Mouse (Mus musculus) liver, embryonic 13.5 days (tissue): ENCODE data around the gene Tbc1d22a. TPM values are rescaled to one million over a fixed set of nuclear protein-coding genes. Genes with fewer than 3 reads are reported as not detected.

Experiments used
- ATAC-seq: fragments of 200-750 bp; cut with Nextera tagmentation; 2 replicates; pipeline ENCODE4 v1.8.0; 2017; ENCODE audit warnings: low read depth, mild to moderate bottlenecking, moderate number of reproducible peaks, moderate library complexity
- DNase-seq: peaks from one replicate; pipeline ENCODE4 v3.0.0; 2022
- H3K27ac ChIP-seq: fragments of 300-500 bp; sonication (generic); 2 replicates; pipeline ENCODE4 v1.5.1; 2015; ENCODE audit warnings: moderate library complexity, mild to moderate bottlenecking, inconsistent platforms
- H3K27me3 ChIP-seq: fragments of 300-500 bp; sonication (generic); 2 replicates; pipeline ENCODE4 v1.6.1; 2015; ENCODE audit warnings: mild to moderate bottlenecking, inconsistent platforms
- H3K36me3 ChIP-seq: fragments of 300-500 bp; sonication (generic); 2 replicates; pipeline ENCODE4 v1.6.1; 2015; ENCODE audit warnings: mild to moderate bottlenecking, inconsistent platforms
- H3K4me1 ChIP-seq: fragments of 300-500 bp; sonication (generic); replicated peaks from 2 replicates; pipeline ENCODE4 v1.6.1; 2015; ENCODE audit warnings: inconsistent platforms
- H3K4me2 ChIP-seq: fragments of 300-500 bp; sonication (generic); 2 replicates; pipeline ENCODE4 v1.6.1; 2015; ENCODE audit warnings: inconsistent platforms, mild to moderate bottlenecking, moderate library complexity
- H3K4me3 ChIP-seq: fragments of 300-500 bp; sonication (generic); replicated peaks from 2 replicates; pipeline ENCODE4 v1.5.1; 2015; ENCODE audit warnings: mild to moderate bottlenecking, inconsistent platforms
- H3K9ac ChIP-seq: fragments of 300-500 bp; sonication (generic); 2 replicates; pipeline ENCODE4 v1.6.1; 2015; ENCODE audit warnings: mild to moderate bottlenecking, inconsistent platforms
- H3K9me3 ChIP-seq: fragments of 300-500 bp; sonication (generic); replicated peaks from 2 replicates; pipeline ENCODE4 v1.6.1; 2016; ENCODE audit warnings: inconsistent platforms
- WGBS: fragments of 180-500 bp; shearing (Covaris S2); methylation state at CpG from one replicate; pipeline ENCODE4 v1.1.7; 2015; ENCODE audit not compliant: insufficient replicate concordance; 5-methylcytosine and 5-hydroxymethylcytosine counted together
- polyA plus RNA-seq: library from polyadenylated mRNA; unstranded; fragments of >200 nt; fragmentation: Nextera tagmentation; extraction: Ambion mirVana; gene quantifications from 2 replicates; pipeline ENCODE4 v1.2.1, GENCODE M21; 2015

Tbc1d22a gene
- polyA plus RNA-seq = 7.3 and 7.4 TPM in 2 replicates

GRCm38 (mm10) chr15:86213753-86214548 lies at the start of gene Tbc1d22a:
Gene Tbc1d22a, plus strand, starts transcription at chr15:86214459.
- no peaks in the 10 kb centered on the region for H3K27me3 ChIP-seq
- H3K4me1 ChIP-seq = peaks cover 49% of the 10 kb centered on the region
- H3K9me3 ChIP-seq = no peaks in the 10 kb centered on the region
- peaks cover 6% of the 10 kb centered on the region; the same call in 1 of the 2 replicates for H3K36me3 ChIP-seq
- peak within 1 kb of the TSS; percentile 95 for H3K4me3 ChIP-seq
- WGBS = under 1% methylated on average over 64 of the region's 64 CpGs
- peak; percentile 87 for DNase-seq
- peak; percentile 90 for ATAC-seq
- peak within 1 kb of the TSS; percentile 97 for H3K4me2 ChIP-seq
- peak within 1 kb of the TSS; percentile 83 for H3K27ac ChIP-seq
- peak within 1 kb of the TSS; percentile 90 for H3K9ac ChIP-seq

- DNase-seq = no peak
- no peak overlapping the region for H3K9ac ChIP-seq
- H3K4me3 ChIP-seq = no peak overlapping the region
- no peak overlapping the region for H3K4me2 ChIP-seq
- no peaks in the 10 kb centered on the region for H3K9me3 ChIP-seq
- no peak overlapping the region for H3K27ac ChIP-seq
- 0 out of 2 replicates have a peak, but pooled peaks cover 2% of the 10 kb centered on the region for H3K4me1 ChIP-seq
- 82% methylated on average over 21 of the region's 21 CpGs for WGBS
- H3K27me3 ChIP-seq = no peaks in the 10 kb centered on the region
- H3K36me3 ChIP-seq = peaks cover 10% of the 10 kb centered on the region; the same call in 1 of the 2 replicates
- no peak for ATAC-seq
These were observed 49.4 kb upstream of the Tbc1d22a start for GRCm38 (mm10) chr15:86164718-86165345.

GRCm38 (mm10) chr15:86165811-86166590 lies 48.3 kb upstream of the Tbc1d22a start:
- H3K36me3 ChIP-seq = peaks cover 10% of the 10 kb centered on the region; the same call in 1 of the 2 replicates
- no peak overlapping the region for H3K27ac ChIP-seq
- H3K9me3 ChIP-seq = no peaks in the 10 kb centered on the region
- H3K4me1 ChIP-seq = 0 out of 2 replicates have a peak, but pooled peaks cover 2% of the 10 kb centered on the region
- ATAC-seq = no peak
- no peak overlapping the region for H3K4me3 ChIP-seq
- H3K27me3 ChIP-seq = no peaks in the 10 kb centered on the region
- no peak overlapping the region for H3K9ac ChIP-seq
- H3K4me2 ChIP-seq = no peak overlapping the region
- WGBS = 78% methylated on average over 24 of the region's 24 CpGs
- no peak for DNase-seq

GRCm38 (mm10) chr15:86167032-86167655 lies 47.1 kb upstream of the Tbc1d22a start:
- WGBS = 81% methylated on average over 7 of the region's 7 CpGs
- no peak overlapping the region for H3K4me3 ChIP-seq
- H3K9ac ChIP-seq = no peak overlapping the region
- H3K4me2 ChIP-seq = no peak overlapping the region
- H3K36me3 ChIP-seq = peaks cover 4% of the 10 kb centered on the region; the same call in 1 of the 2 replicates
- H3K4me1 ChIP-seq = 0 out of 2 replicates have a peak, but pooled peaks cover 2% of the 10 kb centered on the region
- DNase-seq (no peak), ATAC-seq (no peak)
- H3K27ac ChIP-seq = no peak overlapping the region
- H3K9me3 ChIP-seq = no peaks in the 10 kb centered on the region
- no peaks in the 10 kb centered on the region for H3K27me3 ChIP-seq

GRCm38 (mm10) chr15:86167787-86168504 lies 46.3 kb upstream of the Tbc1d22a start:
- no peaks in the 10 kb centered on the region for H3K9me3 ChIP-seq
- WGBS = 55% methylated on average over 10 of the region's 10 CpGs
- peaks cover 7% of the 10 kb centered on the region for H3K4me1 ChIP-seq
- H3K4me3 ChIP-seq = no peak overlapping the region
- no peaks in the 10 kb centered on the region for H3K27me3 ChIP-seq
- H3K4me2 ChIP-seq = no peak overlapping the region
- ATAC-seq = no peak
- 0 out of 2 replicates have a peak overlapping the region, but pooled peaks have one; percentile 34 for H3K27ac ChIP-seq
- DNase-seq = no peak
- no peak overlapping the region for H3K9ac ChIP-seq
- H3K36me3 ChIP-seq = peaks cover 3% of the 10 kb centered on the region; the same call in 1 of the 2 replicates

GRCm38 (mm10) chr15:86168505-86168867 lies 45.8 kb upstream of the Tbc1d22a start:
- Histone ChIP-seq H3K27ac (0 out of 2 replicates have a peak overlapping the region, but pooled peaks have one; percentile 34), H3K36me3 (no peaks in the 10 kb centered on the region), H3K9me3 (no peaks in the 10 kb centered on the region), H3K9ac (no peak overlapping the region), H3K4me2 (no peak overlapping the region), H3K4me1 (peaks cover 13% of the 10 kb centered on the region), H3K4me3 (no peak overlapping the region), H3K27me3 (no peaks in the 10 kb centered on the region)
- ATAC-seq (no peak), DNase-seq (no peak)
- 45% methylated on average over 7 of the region's 7 CpGs for WGBS

- 63% methylated on average over 12 of the region's 12 CpGs for WGBS
- no peak for DNase-seq
These were observed 45.1 kb upstream of the Tbc1d22a start for GRCm38 (mm10) chr15:86168941-86169816.

GRCm38 (mm10) chr15:86169817-86170110 lies 44.5 kb upstream of the Tbc1d22a start:
- Histone ChIP-seq H3K9ac (no peak overlapping the region), H3K4me3 (no peak overlapping the region), H3K9me3 (no peaks in the 10 kb centered on the region), H3K36me3 (no peaks in the 10 kb centered on the region), H3K27me3 (no peaks in the 10 kb centered on the region), H3K27ac (no peak overlapping the region), H3K4me2 (no peak overlapping the region), H3K4me1 (peaks cover 21% of the 10 kb centered on the region)
- DNase-seq (no peak), ATAC-seq (0 out of 2 replicates have a peak, but pooled peaks have one; percentile 21)
- 75% methylated on average over 4 of the region's 4 CpGs for WGBS

More at GRCm38 (mm10) chr15:86168941-86169816, 45.1 kb upstream of the Tbc1d22a start:
- Histone ChIP-seq H3K9ac (no peak overlapping the region), H3K9me3 (no peaks in the 10 kb centered on the region), H3K4me2 (no peak overlapping the region), H3K27ac (0 out of 2 replicates have a peak overlapping the region, but pooled peaks have one; percentile 18), H3K27me3 (no peaks in the 10 kb centered on the region), H3K4me3 (no peak overlapping the region), H3K36me3 (no peaks in the 10 kb centered on the region), H3K4me1 (peaks cover 18% of the 10 kb centered on the region)
- no peak for ATAC-seq

- Histone ChIP-seq H3K27me3 (no peaks in the 10 kb centered on the region), H3K27ac (no peak overlapping the region), H3K9ac (no peak overlapping the region), H3K4me2 (no peak overlapping the region), H3K4me3 (no peak overlapping the region), H3K36me3 (no peaks in the 10 kb centered on the region), H3K4me1 (peaks cover 29% of the 10 kb centered on the region), H3K9me3 (no peaks in the 10 kb centered on the region)
- DNase-seq = no peak
- ATAC-seq = no peak
- WGBS = 73% methylated on average over 12 of the region's 12 CpGs
These were observed 42.9 kb upstream of the Tbc1d22a start for GRCm38 (mm10) chr15:86171316-86171715.

- DNase-seq (no peak), ATAC-seq (no peak)
- Histone ChIP-seq H3K4me1 (peaks cover 29% of the 10 kb centered on the region), H3K9me3 (no peaks in the 10 kb centered on the region), H3K27ac (no peak overlapping the region), H3K36me3 (no peaks in the 10 kb centered on the region), H3K4me2 (no peak overlapping the region), H3K9ac (no peak overlapping the region), H3K27me3 (no peaks in the 10 kb centered on the region), H3K4me3 (no peak overlapping the region)
- 42% methylated on average over 3 of the region's 3 CpGs for WGBS
These were observed 42.1 kb upstream of the Tbc1d22a start for GRCm38 (mm10) chr15:86172124-86172523.
